Mouse (Mus musculus): ENCODE measurements at regions not wholly inside any gene's neighbourhood (a gene's known extent, or its start where the extent isn't known, plus 50 kb on each side); places are given as distances from the start of the nearest gene placed in this dataset.

DNA sequence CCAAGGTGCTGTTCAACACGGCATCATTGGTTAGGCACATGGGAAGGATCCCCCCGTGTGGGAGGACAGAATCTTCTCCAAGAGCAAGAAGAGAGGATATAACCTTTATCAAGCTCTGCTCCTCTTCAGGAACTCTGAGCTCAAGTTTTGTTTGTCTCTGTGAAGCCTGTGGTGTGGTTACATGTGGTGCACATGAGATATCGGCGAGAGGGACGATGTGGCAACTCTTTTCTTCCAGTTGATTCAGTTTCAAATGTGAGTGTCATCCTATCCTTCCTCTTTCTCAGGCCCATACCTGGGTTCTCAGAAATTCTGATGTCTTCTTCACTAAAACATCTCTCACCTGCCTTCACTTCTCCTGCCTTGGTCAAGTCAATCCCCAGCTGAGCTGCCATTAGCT, 145.3 kb upstream of the Gm9833 start:
- in situ Hi-C loops (cut with MboI; ENCODE audit: low pct_unique_long_range_greater_than_20kb in 1 of 2, low sequenced_read_pairs in 2 of 2, unreplicated experiment in 1 of 2), result loop anchor here (25.0 kb wide), 2 partner anchors 530 to 555 kb away; no protein-coding TSS in a partner anchor

DNA sequence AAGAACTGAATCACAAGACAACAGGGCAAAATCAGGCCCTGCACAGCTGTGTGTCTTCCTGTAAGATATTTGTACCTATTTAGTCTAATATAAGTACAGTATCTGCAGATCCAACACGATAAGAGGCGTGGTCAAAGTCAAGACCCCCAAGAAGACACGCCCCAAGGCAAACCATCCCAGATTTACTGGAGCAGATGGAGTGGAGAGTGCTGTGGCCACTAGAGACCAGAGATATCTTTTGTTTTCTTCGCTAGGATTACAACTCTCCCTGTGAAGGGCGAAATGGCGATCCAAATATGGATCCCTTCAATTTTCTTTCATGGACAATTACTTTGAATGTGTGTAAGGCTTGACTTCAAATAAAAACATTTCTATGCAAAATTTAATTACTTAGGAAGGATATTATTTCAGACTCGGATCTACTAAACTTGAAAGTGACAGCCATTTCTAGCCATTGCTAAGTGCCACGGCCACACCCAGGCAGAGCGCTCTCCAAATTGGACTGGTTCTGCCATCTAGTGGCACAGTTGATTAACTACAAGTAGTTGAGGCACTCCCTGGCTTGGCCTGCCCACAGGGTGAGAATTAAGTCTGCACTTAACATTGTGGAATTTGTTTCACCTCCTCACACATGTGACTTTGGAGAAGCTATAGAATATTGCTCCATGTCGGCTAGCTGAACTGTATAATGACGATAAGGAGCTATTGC, 140.4 kb upstream of the Gm9833 start:
- in situ Hi-C loops (cut with MboI; ENCODE audit: low pct_unique_long_range_greater_than_20kb in 1 of 2, low sequenced_read_pairs in 2 of 2, unreplicated experiment in 1 of 2), result loop anchor here (5.0 to 25.0 kb wide), 3 partner anchors 235 to 560 kb away; no protein-coding TSS in a partner anchor

- in situ Hi-C loops (cut with MboI; ENCODE audit: low pct_unique_long_range_greater_than_20kb in 1 of 2, low sequenced_read_pairs in 2 of 2, unreplicated experiment in 1 of 2), result loop anchor here (5.0 to 25.0 kb wide), 3 partner anchors 236 to 561 kb away; no protein-coding TSS in a partner anchor
Observed at GRCm38 (mm10) chr3:9948114-9948513, 139.8 kb upstream of the Gm9833 start.

GRCm38 (mm10) chr3:9957870-9958269, 130.0 kb upstream of the Gm9833 start:
- in situ Hi-C loops (cut with MboI; ENCODE audit: low pct_unique_long_range_greater_than_20kb in 1 of 2, low sequenced_read_pairs in 2 of 2, unreplicated experiment in 1 of 2), result no loop called here

DNA sequence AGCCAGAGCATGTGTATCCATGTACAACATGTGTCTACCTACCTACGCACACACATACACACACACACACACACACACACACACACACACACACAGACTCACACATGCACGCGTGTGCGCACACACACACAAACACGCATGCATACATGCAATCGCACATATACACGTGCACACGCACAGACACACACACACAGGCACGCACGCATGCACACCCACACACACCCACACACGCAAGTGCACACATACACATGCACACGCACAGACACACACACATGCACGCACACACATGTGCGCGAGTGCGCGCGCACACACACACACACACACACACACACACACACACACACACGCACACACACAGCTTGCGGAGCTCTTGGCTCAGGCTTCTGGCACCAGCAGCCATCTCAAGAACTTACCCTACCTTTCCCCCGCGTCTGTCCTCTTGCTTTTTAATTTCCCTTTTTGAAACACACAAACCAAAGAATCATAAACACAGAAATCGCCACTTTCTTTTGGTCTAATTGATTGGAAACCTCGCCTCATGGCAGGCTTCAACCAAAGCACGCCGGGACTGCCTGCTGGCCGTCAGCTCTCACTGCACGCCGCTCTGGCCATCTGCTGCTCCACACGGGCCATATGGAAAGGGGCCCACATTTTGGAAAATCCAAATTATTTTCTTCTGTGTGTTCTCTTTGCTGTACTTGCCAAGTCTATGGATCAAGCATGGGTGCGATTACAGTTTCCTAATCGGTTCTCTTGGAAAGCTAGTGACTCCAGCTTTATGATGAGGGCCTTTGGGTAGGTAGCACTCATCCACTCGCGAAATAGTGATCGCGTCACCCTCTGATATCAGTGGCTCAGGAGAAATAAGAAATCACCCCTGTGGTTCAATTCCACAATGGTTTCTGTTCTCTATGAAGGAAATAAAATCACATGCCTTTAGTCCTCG, 127.9 kb upstream of the Gm9833 start:
- in situ Hi-C loops (cut with MboI; ENCODE audit: low pct_unique_long_range_greater_than_20kb in 1 of 2, low sequenced_read_pairs in 2 of 2, unreplicated experiment in 1 of 2), result no loop called here

DNA sequence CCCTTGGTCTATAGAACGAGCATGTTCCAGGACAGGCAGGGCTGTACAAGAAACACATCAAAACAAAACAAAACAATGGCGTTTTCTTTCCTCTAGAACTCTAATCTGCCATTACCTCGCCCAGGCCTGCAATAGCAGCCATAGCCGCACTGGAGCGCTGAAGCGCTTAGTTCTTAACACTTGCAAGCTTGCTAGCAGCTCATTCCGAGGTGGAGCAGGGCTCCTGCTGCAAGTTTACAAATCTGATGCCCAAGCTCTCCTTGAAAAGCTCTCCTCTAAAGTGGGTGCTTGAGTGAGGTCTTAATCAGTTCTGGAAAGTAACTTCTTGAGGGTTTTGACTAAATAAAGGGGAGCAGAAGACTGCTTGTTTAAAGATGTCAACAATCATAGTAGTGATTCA, 127.2 kb upstream of the Gm9833 start:
- in situ Hi-C loops (cut with MboI; ENCODE audit: low pct_unique_long_range_greater_than_20kb in 1 of 2, low sequenced_read_pairs in 2 of 2, unreplicated experiment in 1 of 2), result no loop called here

Data from mouse embryonic stem cell (cell line).